Mouse (Mus musculus) layer of hippocampus, adult 18-20 months (tissue): ENCODE results near the gene Inpp5k. TPM values are rescaled to one million over a fixed set of nuclear protein-coding genes. Genes with fewer than 3 reads are reported as not detected.
"Not testable (repeated sequence)": the region's sequence is repeated elsewhere in the genome, so short reads cannot be mapped to it uniquely, and the experiment has no call there.

Experiments used
- DNase-seq, 2 experiments: peaks; one replicate each; pipeline ENCODE4 v3.0.0; 2022; ENCODE audit warnings: low spot score in 2 of 2
- long read RNA-seq: library from polyadenylated mRNA; stranded (forward); transcript quantifications from one replicate; pipeline ENCODE4 v2.0.0, GENCODE M21; 2021
- total RNA-seq, 2 experiments: library from RNA; stranded (reverse); gene quantifications; 2 replicates each; pipeline ENCODE4 v1.2.3; 2021

Inpp5k gene
- total RNA-seq, result 10 to 100 TPM; 40.2 to 45.2 TPM
- long read RNA-seq, transcript Inpp5k-201 (12 exons, 2,679 nt), result major isoform, 43 of 64 reads
- long read RNA-seq, partial matches to known transcripts, result 6 of 64 reads
- long read RNA-seq, other reads (novel, unspliced or antisense), result 13 of 64 reads

- DNase-seq, result peak; percentile 98
Measured at GRCm38 (mm10) chr11:75630645-75631229, at the start of gene Inpp5k. Inpp5k (plus strand) TSS chr11:75630988.

DNA sequence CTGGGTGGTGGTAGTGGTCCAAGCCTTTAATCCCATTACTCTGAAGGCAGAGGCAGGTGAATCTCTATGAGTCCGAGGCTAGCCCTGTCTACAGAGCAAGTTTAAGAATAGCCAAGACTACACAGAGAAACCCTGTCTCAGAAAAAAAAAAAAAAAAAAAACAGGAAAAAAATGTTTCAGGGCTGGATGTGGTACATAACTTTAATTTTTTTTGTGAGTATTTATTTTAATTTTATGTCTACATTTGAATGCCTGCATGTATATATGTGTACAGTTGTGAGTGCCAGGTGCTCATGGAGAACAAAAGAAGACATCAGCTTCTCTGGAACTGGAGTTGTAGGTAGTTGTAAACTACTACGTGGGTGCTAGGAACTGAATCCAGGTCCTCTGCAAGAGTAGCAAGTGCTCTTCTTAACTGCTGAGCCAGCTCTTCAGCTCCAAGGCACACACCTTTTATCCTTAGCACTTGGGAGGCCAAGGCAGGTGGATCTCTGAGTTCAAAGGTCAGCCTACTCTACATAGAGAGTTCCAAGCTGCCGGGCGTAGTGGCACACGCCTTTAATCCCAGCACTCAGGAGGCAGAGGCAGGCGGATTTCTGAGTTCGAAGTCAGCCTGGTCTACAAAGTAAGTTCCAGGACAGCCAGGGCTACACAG, 49.2 kb upstream of the Inpp5k start:
- DNase-seq, result no peak

DNA sequence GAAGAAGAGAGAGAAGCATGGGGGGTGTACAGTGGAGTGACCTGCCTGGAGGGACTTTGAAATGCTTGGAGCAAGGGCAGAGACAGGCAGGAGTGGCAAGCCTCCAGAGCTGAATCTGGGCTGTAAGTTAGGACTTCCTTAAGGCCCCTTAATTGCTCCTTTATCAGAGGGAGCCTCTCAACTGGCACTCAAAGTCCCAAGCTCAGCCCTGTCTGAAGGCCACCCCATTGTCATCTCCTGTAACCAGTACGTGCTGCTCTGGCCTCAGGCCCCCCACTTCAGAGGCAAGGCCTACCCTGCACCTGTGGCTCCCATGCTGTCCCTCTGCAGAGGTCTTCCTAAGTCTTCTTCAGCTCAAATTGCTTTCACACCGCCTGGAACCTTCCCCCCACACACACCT, 47.3 kb upstream of the Inpp5k start:
- no peak for DNase-seq

- no peak for DNase-seq
Measured at GRCm38 (mm10) chr11:75585061-75585460, 45.7 kb upstream of the Inpp5k start.

DNA sequence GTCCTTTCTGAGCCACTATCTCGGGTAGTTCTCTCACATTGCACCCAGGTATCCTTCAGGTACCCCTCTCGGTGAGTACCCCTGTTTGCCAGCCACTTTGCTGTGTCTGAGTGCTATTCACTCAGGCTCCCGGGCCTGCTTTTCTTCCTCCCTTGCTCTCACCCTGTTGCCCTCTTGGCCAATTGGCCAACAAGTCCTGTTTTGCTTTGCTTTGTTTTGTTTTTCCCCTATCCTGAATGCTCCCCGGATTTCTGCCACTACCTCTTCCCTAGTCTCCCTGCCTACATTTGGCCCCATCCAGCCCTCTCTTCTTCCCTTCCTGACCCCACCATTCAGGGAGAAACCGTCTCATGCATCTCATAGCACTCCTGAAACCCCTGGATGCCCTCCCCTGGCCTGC, 44.8 kb upstream of the Inpp5k start:
- DNase-seq, result no peak

GRCm38 (mm10) chr11:75586963-75587362, 43.8 kb upstream of the Inpp5k start:
- no peak for DNase-seq

DNA sequence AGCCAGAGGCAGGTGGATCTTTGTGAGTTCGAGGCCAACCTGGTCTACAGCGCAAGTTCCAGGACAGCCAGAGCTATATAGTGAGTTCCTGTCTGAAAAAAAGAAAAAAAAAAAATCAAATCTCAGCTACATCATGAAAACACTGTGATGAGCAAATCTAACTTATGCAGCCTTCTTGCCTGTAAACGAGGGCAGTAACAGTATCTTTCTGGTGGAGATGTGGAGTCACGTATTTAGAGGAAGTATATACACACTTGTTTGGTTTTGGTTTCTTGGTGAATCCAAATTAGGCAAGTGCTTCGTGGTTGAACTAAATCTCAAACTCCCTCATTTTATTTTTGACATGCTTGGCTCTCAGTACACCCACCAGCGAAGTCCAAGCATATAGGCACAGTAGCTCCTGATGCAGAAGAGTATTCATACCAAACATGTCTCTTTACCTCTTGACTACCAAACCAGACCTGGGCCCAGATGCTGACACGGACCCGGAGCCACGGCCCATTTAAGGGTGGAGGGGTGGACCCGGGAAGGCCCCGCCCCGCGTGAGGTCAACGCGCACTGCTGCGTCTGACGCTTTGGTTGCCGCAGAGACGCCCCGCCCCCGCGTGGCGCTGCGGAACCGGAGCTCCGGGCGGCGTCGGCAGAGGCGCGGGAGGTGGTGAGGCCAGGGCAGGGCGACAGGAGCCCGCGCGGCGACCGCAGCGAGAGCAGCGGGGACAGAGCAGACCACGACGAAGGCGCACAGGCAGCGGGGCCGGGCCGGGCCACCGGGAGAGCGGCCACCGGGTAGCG, 43.1 kb upstream of the Inpp5k start, which contains the start of gene Pitpna:
Gene Pitpna (plus strand): TSS at position 605 of the 792 bp plus-strand sequence.
- DNase-seq, result peak; percentile 94 to 97

DNA sequence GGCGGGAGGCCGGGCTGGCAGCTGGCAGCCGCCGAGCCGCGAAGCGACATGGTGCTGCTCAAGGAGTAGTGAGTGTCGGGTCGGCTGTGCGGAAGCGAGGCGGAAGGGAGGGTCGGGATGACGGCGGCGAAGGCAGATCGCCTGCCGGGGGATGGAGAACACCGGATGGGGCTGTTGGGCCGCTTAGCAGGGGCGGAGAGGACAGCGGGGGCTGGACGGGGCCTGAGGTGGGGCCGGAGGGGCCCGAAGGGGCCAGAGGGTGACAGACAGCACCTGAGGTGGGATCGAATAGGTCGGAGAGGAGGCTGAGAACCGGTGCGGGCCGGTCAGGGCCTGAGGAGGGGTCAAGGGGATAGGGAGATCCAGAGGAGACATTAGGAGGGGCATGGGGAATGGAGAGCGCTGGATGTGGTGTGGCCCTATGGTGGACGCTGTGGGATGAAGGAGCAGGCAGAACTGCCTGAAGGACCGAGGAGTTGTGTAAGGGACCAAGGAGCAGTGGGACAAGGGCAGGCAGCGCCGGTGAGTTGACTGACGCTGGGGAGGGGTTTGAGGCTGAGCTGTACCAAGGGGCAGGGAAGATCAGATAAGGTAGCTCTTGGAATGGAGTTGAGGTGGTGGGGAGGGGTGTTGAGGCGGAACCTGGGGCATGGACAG, 42.4 kb upstream of the Inpp5k start:
- DNase-seq, result no peak

GRCm38 (mm10) chr11:75592612-75593011, 38.2 kb upstream of the Inpp5k start:
- DNase-seq, result no peak

DNA sequence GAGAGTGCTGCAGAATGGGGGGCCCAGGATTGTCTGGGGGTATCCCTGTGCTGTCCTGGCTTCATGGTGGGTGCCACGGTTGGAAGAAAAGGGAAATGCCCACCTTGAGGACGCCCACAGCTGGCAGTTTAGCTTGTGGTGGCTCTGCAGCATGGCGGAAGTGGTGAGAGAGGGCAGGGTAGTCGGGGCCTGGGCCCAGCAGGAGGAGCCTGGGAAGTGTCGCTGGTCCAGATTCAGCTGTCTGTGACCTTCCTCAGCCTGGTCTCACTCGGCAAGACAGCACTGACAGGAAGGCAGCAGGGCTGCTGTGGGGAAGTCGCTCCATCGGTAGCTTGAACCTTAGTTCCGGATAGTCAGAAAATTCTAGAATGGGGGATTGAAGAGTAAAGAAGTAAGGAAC, 36.4 kb upstream of the Inpp5k start:
- DNase-seq, result no peak

DNA sequence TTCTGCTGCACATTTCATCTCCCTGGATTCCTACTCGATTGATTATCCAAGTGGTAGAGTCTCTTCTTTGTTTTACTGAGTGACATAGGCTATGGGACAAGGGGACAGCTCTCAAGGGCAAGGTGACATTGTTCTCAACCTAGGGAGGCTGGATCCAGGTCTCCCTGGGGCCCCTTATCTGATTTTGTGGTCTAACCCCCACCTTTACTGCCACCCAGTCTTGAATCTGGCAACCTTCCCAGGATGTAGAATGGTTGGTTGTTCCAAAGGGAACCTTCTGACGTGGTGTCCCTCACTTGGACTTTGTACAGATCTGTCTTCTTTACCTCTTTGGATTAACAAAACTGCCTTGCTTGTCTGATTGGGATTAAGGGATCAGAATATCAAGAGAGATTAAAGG, 35.4 kb upstream of the Inpp5k start:
- no peak for DNase-seq

DNA sequence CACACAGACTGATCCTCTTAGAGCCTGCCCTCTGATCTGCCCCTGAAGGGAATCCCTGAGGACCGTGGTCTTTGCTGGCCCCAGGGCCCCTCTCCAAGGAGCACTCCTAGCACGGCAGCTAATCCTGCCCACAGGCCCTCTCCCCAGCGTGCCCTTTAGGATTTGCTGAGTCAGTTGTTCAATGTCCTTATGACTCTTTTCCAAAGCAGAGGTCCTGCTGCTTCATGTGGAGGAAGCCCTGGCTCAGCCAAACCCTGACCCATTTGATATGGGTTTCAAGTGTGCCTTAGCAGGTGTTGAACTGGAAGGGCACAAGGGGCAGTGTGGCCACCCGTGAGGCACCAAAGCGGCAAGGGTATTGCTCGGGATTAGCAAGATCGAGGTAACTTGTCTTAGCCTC, 35.0 kb upstream of the Inpp5k start:
- DNase-seq, result no peak

DNA sequence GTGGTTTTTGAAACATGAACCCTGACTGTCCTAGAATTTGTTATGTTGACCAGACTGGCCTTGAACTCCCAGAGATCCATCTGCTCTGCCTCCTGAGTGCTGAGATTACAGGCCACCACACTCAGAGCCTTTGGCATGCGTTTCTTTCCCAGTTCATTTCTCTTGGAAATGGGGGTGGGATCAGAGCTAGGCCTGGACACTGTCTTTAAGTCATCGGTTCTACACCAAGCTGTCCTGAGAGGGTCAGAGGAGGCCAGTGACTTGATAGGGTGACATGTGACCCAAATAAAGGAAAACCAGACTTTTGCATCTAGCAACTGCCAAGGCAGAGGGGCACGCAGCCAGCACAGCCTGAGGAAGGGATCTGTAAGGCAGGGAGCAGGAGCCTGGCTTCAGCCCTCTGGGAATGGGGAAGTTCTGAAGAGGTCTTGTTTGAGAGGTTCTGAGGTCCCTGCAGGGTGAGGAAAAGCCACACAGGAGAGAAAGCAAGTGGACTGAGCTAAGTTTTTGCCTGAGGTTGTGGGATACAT, 34.0 kb upstream of the Inpp5k start:
- no peak for DNase-seq

DNA sequence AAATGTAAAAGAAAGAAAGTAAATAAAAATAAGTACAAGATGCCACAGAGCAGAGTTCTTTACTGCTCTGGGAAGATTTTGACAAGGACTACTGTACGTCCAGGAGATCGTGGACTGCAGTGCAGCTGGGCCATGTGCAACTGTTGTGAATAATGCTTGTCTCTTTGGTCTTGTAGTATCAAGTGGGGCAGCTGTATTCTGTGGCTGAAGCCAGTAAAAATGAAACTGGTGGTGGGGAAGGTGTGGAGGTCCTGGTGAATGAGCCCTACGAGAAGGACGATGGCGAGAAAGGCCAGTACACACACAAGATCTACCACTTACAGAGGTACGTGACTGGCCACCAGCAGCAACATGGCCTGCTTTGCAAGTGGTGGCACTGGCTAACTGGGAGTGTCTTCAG, 32.8 kb upstream of the Inpp5k start:
- no peak for DNase-seq

GRCm38 (mm10) chr11:75599802-75600201, 31.0 kb upstream of the Inpp5k start:
- DNase-seq, result not testable (repeated sequence)

DNA sequence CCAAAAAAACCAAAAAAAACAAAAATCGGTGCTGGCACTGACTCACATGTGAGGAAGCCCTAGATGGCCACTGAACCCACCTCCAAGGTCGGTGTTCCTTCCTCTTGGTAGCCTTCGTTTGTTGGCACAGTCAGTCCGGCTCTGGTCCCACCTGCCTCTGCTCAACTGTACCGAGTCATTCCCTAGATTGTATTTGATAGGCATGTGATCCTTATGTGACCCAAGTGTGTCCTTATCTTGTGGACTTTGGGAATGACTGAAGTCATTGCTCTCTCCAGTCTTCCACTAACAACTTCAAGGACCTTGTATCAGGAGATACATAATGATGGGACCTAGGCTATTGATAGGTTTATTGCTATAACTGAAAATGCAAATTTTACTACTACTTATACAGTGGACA, 26.0 kb upstream of the Inpp5k start:
- DNase-seq, result no peak

GRCm38 (mm10) chr11:75605318-75605717, 25.5 kb upstream of the Inpp5k start:
- DNase-seq, result no peak

DNA sequence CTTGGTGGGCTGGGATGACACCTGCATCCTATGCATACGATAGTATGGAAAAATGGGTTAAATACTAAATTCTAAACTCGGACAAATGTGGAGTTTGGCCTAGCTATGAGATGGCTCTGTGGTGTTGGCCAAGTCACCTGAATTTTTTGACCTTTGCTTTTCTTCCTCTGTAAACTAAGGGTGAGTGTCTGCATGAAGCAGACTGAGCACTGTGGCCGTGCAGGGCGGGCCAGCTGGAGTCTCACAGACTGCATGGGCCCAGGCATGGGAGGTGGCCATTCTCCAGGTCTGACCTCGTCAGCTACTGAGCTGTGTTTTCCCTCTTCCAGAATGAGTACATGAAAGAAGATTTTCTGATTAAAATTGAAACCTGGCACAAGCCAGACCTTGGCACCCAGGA, 22.0 kb upstream of the Inpp5k start:
- DNase-seq, result no peak

GRCm38 (mm10) chr11:75610021-75610420, 20.8 kb upstream of the Inpp5k start:
- no peak for DNase-seq

DNA sequence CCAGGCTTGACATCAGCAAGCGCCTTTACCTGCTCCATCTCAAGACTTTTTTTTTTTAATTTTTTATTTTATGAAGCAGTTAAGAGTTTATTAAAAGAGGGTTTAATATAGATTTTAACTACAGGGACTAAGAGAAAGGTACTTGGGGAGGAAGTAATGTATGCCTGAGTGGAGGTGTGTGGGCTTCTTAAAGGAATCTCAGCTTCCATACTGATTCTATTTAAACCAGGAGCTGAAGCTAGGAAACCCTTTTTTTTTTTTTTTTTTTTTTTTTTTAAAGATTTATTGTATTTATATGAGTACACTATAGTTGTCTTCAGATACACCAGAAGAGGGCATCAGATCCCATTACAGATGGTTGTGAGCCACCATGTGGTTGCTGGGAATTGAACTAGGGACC, 16.0 kb upstream of the Inpp5k start:
- DNase-seq, result no peak

GRCm38 (mm10) chr11:75615556-75615955, 15.2 kb upstream of the Inpp5k start:
- DNase-seq, result no peak
